Mouse (Mus musculus): ENCODE data around the gene Ncam2.

GRCm38 (mm10) chr16:81536230-81536629 is 335.7 kb downstream of the Ncam2 start:
- no peak for TF ChIP-seq CTCF (IDR thresholded peaks at IDR 0.05)
- TF ChIP-seq EP300 (IDR thresholded peaks at IDR 0.05), result no peak
